Mouse (Mus musculus) bone marrow, adult 2 months (tissue): ENCODE measurements around the gene Ankrd39.

ENCODE experiments used
- CTCF ChIP-seq: fragments of 200-500 bp; IDR thresholded peaks from 2 replicates; pipeline ENCODE4 v1.5.1; 2011; ENCODE audit warnings: low read length, control low read depth; ENCODE audit not compliant: control insufficient read depth, insufficient read depth
- POLR2A ChIP-seq: fragments of 200-500 bp; IDR thresholded peaks from 2 replicates; pipeline ENCODE4 v1.6.1; 2011; ENCODE audit warnings: low read depth, mild to moderate bottlenecking, control low read depth, low read length, borderline replicate concordance; ENCODE audit not compliant: control insufficient read depth

- TF ChIP-seq CTCF (no peak), POLR2A (no peak)
Observed at GRCm38 (mm10) chr1:36593099-36593498, 45.9 kb upstream of the Ankrd39 start.
